Mouse (Mus musculus) mouse trophoblast stem cell (cell line): ENCODE data around the gene Syn3.

Experiments used
- in situ Hi-C, 2 experiments: fragments of 300-500 bp; cut with MseI, MboI; formaldehyde crosslinking; loops; 2 replicates in 1 of 2; 3 replicates in 1 of 2; pipeline ENCODE4 v1.15.1; 2025

The Syn3 gene

GRCm38 (mm10) chr10:86313448-86313847 lies 185.2 kb downstream of the Syn3 start:
- in situ Hi-C loops: no loop called here

- in situ Hi-C loops: no loop called here
These were observed 185.7 kb downstream of the Syn3 start for GRCm38 (mm10) chr10:86312976-86313375.

GRCm38 (mm10) chr10:86310527-86310926 lies 188.2 kb downstream of the Syn3 start:
- in situ Hi-C loops: no loop called here

- in situ Hi-C loops: loop anchor here in 1 of 2 experiments (5.0 kb wide), 1 partner anchor 155 kb away; no protein-coding TSS in a partner anchor
These were observed 191.5 kb downstream of the Syn3 start for GRCm38 (mm10) chr10:86307235-86307634.

- in situ Hi-C loops: loop anchor here in 1 of 2 experiments (5.0 kb wide), 2 partner anchors 148 to 237 kb away; no protein-coding TSS in a partner anchor
These were observed 194.1 kb downstream of the Syn3 start for GRCm38 (mm10) chr10:86304583-86304982.

GRCm38 (mm10) chr10:86303495-86303876 lies 195.2 kb downstream of the Syn3 start:
- in situ Hi-C loops: loop anchor here in 1 of 2 experiments (5.0 kb wide), 2 partner anchors 149 to 236 kb away; no protein-coding TSS in a partner anchor

GRCm38 (mm10) chr10:86302761-86303494 lies 195.8 kb downstream of the Syn3 start:
- in situ Hi-C loops: loop anchor here in 1 of 2 experiments (5.0 kb wide), 2 partner anchors 149 to 236 kb away; no protein-coding TSS in a partner anchor

GRCm38 (mm10) chr10:86302318-86302648 lies 196.4 kb downstream of the Syn3 start:
- in situ Hi-C loops: loop anchor here in 1 of 2 experiments (5.0 kb wide), 2 partner anchors 150 to 235 kb away; no protein-coding TSS in a partner anchor

GRCm38 (mm10) chr10:86301593-86302317 lies 196.9 kb downstream of the Syn3 start:
- in situ Hi-C loops: loop anchor here in 1 of 2 experiments (5.0 kb wide), 2 partner anchors 151 to 234 kb away; no protein-coding TSS in a partner anchor

GRCm38 (mm10) chr10:86301117-86301490 lies 197.6 kb downstream of the Syn3 start:
- in situ Hi-C loops: loop anchor here in 1 of 2 experiments (5.0 kb wide), 2 partner anchors 151 to 234 kb away; no protein-coding TSS in a partner anchor

GRCm38 (mm10) chr10:86300293-86301116 lies 198.2 kb downstream of the Syn3 start, which contains the start of gene Timp3:
Gene Timp3 (plus strand): TSS chr10:86300372.
- in situ Hi-C loops: loop anchor here in 1 of 2 experiments (5.0 kb wide), 2 partner anchors 152 to 233 kb away; no protein-coding TSS in a partner anchor

- in situ Hi-C loops: loop anchor here (5.0 to 10.0 kb wide), 5 partner anchors 115 to 335 kb away; no protein-coding TSS in a partner anchor
These were observed 198.9 kb downstream of the Syn3 start for GRCm38 (mm10) chr10:86299795-86300194.

GRCm38 (mm10) chr10:86298326-86298725 lies 200.4 kb downstream of the Syn3 start:
- in situ Hi-C loops: loop anchor here (10.0 kb wide), 3 partner anchors 114 to 334 kb away; no protein-coding TSS in a partner anchor

GRCm38 (mm10) chr10:86297307-86297706 lies 201.4 kb downstream of the Syn3 start:
- in situ Hi-C loops: loop anchor here (10.0 kb wide), 3 partner anchors 113 to 333 kb away; no protein-coding TSS in a partner anchor

GRCm38 (mm10) chr10:86296111-86296510 lies 202.6 kb downstream of the Syn3 start:
- in situ Hi-C loops: loop anchor here (10.0 kb wide), 3 partner anchors 111 to 331 kb away; no protein-coding TSS in a partner anchor

GRCm38 (mm10) chr10:86295454-86296098 lies 203.1 kb downstream of the Syn3 start:
- in situ Hi-C loops: loop anchor here (10.0 kb wide), 3 partner anchors 111 to 331 kb away; no protein-coding TSS in a partner anchor

- in situ Hi-C loops: loop anchor here (10.0 kb wide), 3 partner anchors 110 to 330 kb away; no protein-coding TSS in a partner anchor
These were observed 203.9 kb downstream of the Syn3 start for GRCm38 (mm10) chr10:86294599-86295365.

- in situ Hi-C loops: loop anchor here (10.0 kb wide), 3 partner anchors 109 to 329 kb away; no protein-coding TSS in a partner anchor
These were observed 204.8 kb downstream of the Syn3 start for GRCm38 (mm10) chr10:86293880-86294279.

GRCm38 (mm10) chr10:86290109-86290771 lies 208.5 kb downstream of the Syn3 start:
- in situ Hi-C loops: loop anchor here (10.0 kb wide), 3 partner anchors 105 to 325 kb away; no protein-coding TSS in a partner anchor
